Mouse (Mus musculus): ENCODE measurements at regions not wholly inside any gene's neighbourhood (a gene's known extent, or its start where the extent isn't known, plus 50 kb on each side); places are given as distances from the start of the nearest gene placed in this dataset.

DNA sequence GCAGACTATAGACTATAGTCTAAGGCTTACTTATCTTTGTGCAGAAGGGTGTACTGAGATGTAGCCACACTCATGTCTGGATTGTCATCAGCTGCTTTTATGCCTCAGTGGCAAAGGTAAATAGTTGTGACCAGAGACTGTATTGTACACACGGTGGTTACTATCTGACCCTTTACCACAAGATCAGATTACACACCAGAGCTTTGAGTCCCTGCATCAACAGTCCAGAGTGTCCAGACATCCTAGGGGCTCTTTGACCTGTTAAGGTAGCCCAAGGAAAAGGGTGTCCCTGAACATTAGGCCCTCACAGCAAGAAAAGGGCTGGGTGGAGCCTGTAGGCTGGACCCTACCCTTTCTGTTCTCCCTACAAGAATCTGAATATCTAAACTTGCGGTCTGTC is 436.4 kb downstream of the Fut8 start:
- no peak overlapping the region for H3K4me2 ChIP-seq (replicated peaks)
- no peak overlapping the region for H3K27ac ChIP-seq (replicated peaks)
- no peak for ATAC-seq (replicated peaks)
- H3K9ac ChIP-seq (replicated peaks) = no peak overlapping the region
- no peaks in the 10 kb centered on the region for H3K27me3 ChIP-seq
- H3K4me3 ChIP-seq = no peak overlapping the region
- WGBS = 80% methylated on average over 2 of the region's 2 CpGs
- no peaks in the 10 kb centered on the region for H3K4me1 ChIP-seq
- H3K36me3 ChIP-seq = no peaks in the 10 kb centered on the region
- no peaks in the 10 kb centered on the region for H3K9me3 ChIP-seq

- WGBS = 84% methylated on average over 5 of the region's 5 CpGs
- H3K9ac ChIP-seq (replicated peaks) = no peak overlapping the region
Measured at GRCm38 (mm10) chr12:77674755-77675154, 436.8 kb downstream of the Fut8 start.

GRCm38 (mm10) chr12:77678040-77678439 is 440.1 kb downstream of the Fut8 start:
- Histone ChIP-seq H3K4me1 (no peaks in the 10 kb centered on the region), H3K27ac (replicated peaks) (no peak overlapping the region), H3K4me2 (replicated peaks) (no peak overlapping the region), H3K9ac (replicated peaks) (no peak overlapping the region), H3K9me3 (no peaks in the 10 kb centered on the region), H3K36me3 (no peaks in the 10 kb centered on the region), H3K27me3 (no peaks in the 10 kb centered on the region), H3K4me3 (no peak overlapping the region)
- ATAC-seq (replicated peaks) = no peak
- 75% methylated on average over 5 of the region's 5 CpGs for WGBS

More at GRCm38 (mm10) chr12:77674755-77675154, 436.8 kb downstream of the Fut8 start:
- no peak overlapping the region for H3K4me3 ChIP-seq
- no peaks in the 10 kb centered on the region for H3K27me3 ChIP-seq
- H3K36me3 ChIP-seq = no peaks in the 10 kb centered on the region
- no peak for ATAC-seq (replicated peaks)
- H3K27ac ChIP-seq (replicated peaks) = no peak overlapping the region
- no peaks in the 10 kb centered on the region for H3K9me3 ChIP-seq
- H3K4me1 ChIP-seq = no peaks in the 10 kb centered on the region
- no peak overlapping the region for H3K4me2 ChIP-seq (replicated peaks)

- ATAC-seq (replicated peaks) = no peak
- 58% methylated on average over 6 of the region's 6 CpGs for WGBS
- no peak overlapping the region for H3K27ac ChIP-seq (replicated peaks)
- no peak overlapping the region for H3K9ac ChIP-seq (replicated peaks)
- no peaks in the 10 kb centered on the region for H3K4me1 ChIP-seq
- no peaks in the 10 kb centered on the region for H3K36me3 ChIP-seq
- H3K4me3 ChIP-seq = no peak overlapping the region
- H3K4me2 ChIP-seq (replicated peaks) = no peak overlapping the region
- no peaks in the 10 kb centered on the region for H3K27me3 ChIP-seq
- no peaks in the 10 kb centered on the region for H3K9me3 ChIP-seq
Measured at GRCm38 (mm10) chr12:77694101-77694500, 456.2 kb downstream of the Fut8 start.

GRCm38 (mm10) chr12:77696039-77696631 is 458.2 kb downstream of the Fut8 start:
- no peak for ATAC-seq (replicated peaks)
- Histone ChIP-seq H3K9me3 (no peaks in the 10 kb centered on the region), H3K9ac (replicated peaks) (no peak overlapping the region), H3K4me3 (no peak overlapping the region), H3K27me3 (no peaks in the 10 kb centered on the region), H3K4me2 (replicated peaks) (no peak overlapping the region), H3K36me3 (no peaks in the 10 kb centered on the region), H3K27ac (replicated peaks) (no peak overlapping the region), H3K4me1 (no peaks in the 10 kb centered on the region)
- 64% methylated on average over 8 of the region's 8 CpGs for WGBS

DNA sequence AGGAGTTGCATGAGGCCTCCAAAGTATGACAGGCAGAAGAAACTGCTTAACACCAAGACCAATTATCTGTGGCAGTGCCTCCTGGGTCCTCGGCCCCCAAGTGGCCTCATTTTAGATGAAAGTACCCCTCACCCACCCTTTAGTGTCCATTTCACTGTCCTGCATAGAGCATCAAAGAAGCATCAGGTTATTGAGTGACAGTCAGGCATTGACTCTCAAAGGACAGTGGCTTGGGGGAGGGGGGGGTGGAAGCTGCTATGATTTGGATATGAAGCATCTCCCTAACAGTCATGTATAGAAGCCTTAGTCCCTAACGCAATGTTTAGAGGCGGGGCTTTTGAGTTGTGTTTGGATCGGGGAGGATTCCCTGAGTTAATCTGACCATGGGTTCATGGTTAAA is 458.7 kb downstream of the Fut8 start:
- Histone ChIP-seq H3K9ac (replicated peaks) (no peak overlapping the region), H3K27me3 (no peaks in the 10 kb centered on the region), H3K4me3 (no peak overlapping the region), H3K36me3 (no peaks in the 10 kb centered on the region), H3K4me1 (no peaks in the 10 kb centered on the region), H3K9me3 (no peaks in the 10 kb centered on the region), H3K27ac (replicated peaks) (no peak overlapping the region), H3K4me2 (replicated peaks) (no peak overlapping the region)
- WGBS = 90% methylated on average over 4 of the region's 4 CpGs
- no peak for ATAC-seq (replicated peaks)

DNA sequence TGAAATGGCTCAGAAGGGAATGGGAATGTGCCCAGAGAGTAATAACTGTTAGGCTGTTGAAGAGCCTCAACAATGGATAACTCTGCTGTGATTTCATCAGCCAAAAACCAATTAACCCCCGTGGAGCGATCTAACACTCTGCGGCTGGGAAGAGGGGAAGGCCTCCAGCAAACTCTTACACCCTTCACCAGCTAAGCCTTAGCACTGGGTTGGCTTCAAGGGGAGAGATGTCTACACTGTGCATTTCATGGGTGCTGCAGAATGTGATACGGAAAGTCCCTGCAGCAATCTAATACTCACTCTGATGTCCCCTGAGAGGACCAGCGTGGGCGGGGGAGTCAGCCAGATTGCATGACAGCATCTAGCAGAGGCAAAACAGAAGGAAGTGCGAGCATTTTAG is 460.2 kb downstream of the Fut8 start:
- no peak for ATAC-seq (replicated peaks)

GRCm38 (mm10) chr12:77699896-77700605 is 462.1 kb downstream of the Fut8 start:
- 22% methylated on average over 2 of the region's 2 CpGs for WGBS
- H3K36me3 ChIP-seq = no peaks in the 10 kb centered on the region
- H3K4me1 ChIP-seq = no peaks in the 10 kb centered on the region
- no peak for ATAC-seq (replicated peaks)
- no peak overlapping the region for H3K4me2 ChIP-seq (replicated peaks)
- no peaks in the 10 kb centered on the region for H3K9me3 ChIP-seq
- no peak overlapping the region for H3K9ac ChIP-seq (replicated peaks)
- H3K27ac ChIP-seq (replicated peaks) = no peak overlapping the region
- H3K27me3 ChIP-seq = no peaks in the 10 kb centered on the region
- no peak overlapping the region for H3K4me3 ChIP-seq

More for the DNA sequence above, 460.2 kb downstream of the Fut8 start:
- Histone ChIP-seq H3K27ac (replicated peaks) (no peak overlapping the region), H3K4me2 (replicated peaks) (no peak overlapping the region), H3K9ac (replicated peaks) (no peak overlapping the region), H3K9me3 (no peaks in the 10 kb centered on the region), H3K27me3 (no peaks in the 10 kb centered on the region), H3K4me3 (no peak overlapping the region), H3K4me1 (no peaks in the 10 kb centered on the region), H3K36me3 (no peaks in the 10 kb centered on the region)
- WGBS = 75% methylated on average over 7 of the region's 7 CpGs

GRCm38 (mm10) chr12:77715506-77715905 is 477.6 kb downstream of the Fut8 start:
- Histone ChIP-seq H3K27me3 (no peaks in the 10 kb centered on the region), H3K36me3 (no peaks in the 10 kb centered on the region), H3K4me2 (replicated peaks) (no peak overlapping the region), H3K4me1 (peaks cover 10% of the 10 kb centered on the region), H3K27ac (replicated peaks) (no peak overlapping the region), H3K4me3 (no peak overlapping the region), H3K9me3 (no peaks in the 10 kb centered on the region), H3K9ac (replicated peaks) (no peak overlapping the region)
- ATAC-seq (replicated peaks) = no peak
- WGBS = 75% methylated on average over 7 of the region's 7 CpGs

GRCm38 (mm10) chr12:77715979-77716378 is 478.1 kb downstream of the Fut8 start:
- no peak overlapping the region for H3K4me2 ChIP-seq (replicated peaks)
- WGBS = 6% methylated on average over 2 of the region's 2 CpGs
- peaks cover 10% of the 10 kb centered on the region for H3K4me1 ChIP-seq
- H3K36me3 ChIP-seq = no peaks in the 10 kb centered on the region
- ATAC-seq (replicated peaks) = peak; percentile 91
- no peak overlapping the region for H3K9ac ChIP-seq (replicated peaks)
- H3K27me3 ChIP-seq = no peaks in the 10 kb centered on the region
- no peaks in the 10 kb centered on the region for H3K9me3 ChIP-seq
- no peak overlapping the region for H3K4me3 ChIP-seq
- no peak overlapping the region for H3K27ac ChIP-seq (replicated peaks)

GRCm38 (mm10) chr12:77727766-77728165 is 466.3 kb upstream of the Gm6657 start:
- no peaks in the 10 kb centered on the region for H3K36me3 ChIP-seq
- no peak overlapping the region for H3K27ac ChIP-seq (replicated peaks)
- H3K4me2 ChIP-seq (replicated peaks) = no peak overlapping the region
- H3K4me1 ChIP-seq = no peaks in the 10 kb centered on the region
- H3K27me3 ChIP-seq = no peaks in the 10 kb centered on the region
- 41% methylated on average over 4 of the region's 4 CpGs for WGBS
- H3K9ac ChIP-seq (replicated peaks) = no peak overlapping the region
- ATAC-seq (replicated peaks) = no peak
- no peaks in the 10 kb centered on the region for H3K9me3 ChIP-seq
- H3K4me3 ChIP-seq = no peak overlapping the region

DNA sequence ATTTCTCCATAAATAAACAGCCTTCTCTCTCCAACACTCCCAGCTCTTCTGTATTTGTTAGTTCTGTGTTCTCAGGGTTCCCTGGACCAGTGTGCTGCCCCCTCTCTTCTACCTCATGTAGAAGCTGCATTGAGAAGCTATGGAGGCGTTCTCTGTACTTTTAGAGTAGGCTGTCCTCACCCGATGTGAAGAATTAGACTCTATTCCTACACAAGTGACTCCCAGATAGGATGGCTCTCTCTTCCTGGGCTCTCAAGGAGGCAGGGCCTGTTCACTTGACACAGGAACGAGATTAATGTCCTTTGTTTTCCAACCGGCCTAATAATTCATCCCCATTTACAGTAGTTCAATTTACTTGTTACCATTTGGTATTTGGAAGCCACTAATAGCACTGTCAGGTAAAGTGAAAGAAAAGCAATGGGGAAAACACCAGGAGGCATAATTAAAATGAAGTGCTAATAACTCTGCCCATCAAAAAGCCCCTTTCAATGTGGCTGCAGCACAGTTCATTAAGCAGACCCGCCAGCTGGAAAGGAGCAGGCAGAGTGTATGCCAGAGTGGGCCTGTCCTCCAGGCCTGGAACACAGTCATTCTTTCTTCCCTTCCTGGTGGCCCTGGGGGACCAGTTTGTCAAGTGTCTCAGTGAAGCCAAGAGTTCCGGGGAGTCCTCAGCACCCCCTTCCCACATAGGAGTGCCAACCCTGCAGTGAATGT is 454.8 kb upstream of the Gm6657 start:
- ATAC-seq (replicated peaks) = peak; percentile 93

More for the DNA sequence above, 454.8 kb upstream of the Gm6657 start:
- Histone ChIP-seq H3K27ac (replicated peaks) (peak overlapping the region; percentile 24), H3K9ac (replicated peaks) (no peak overlapping the region), H3K4me1 (peaks cover 15% of the 10 kb centered on the region), H3K4me3 (no peak overlapping the region), H3K4me2 (replicated peaks) (no peak overlapping the region), H3K27me3 (peaks cover 7% of the 10 kb centered on the region), H3K9me3 (no peaks in the 10 kb centered on the region), H3K36me3 (no peaks in the 10 kb centered on the region)
- WGBS = 18% methylated on average over 6 of the region's 6 CpGs
